Mouse (Mus musculus) limb, embryonic 10.5 days (tissue): Measurements from ENCODE around the gene Gjc2. TPM values are rescaled to one million over a fixed set of nuclear protein-coding genes. Genes with fewer than 3 reads are reported as not detected.
A peak's percentile ranks its signal among the peaks of the same experiment; 100 is the strongest.
"Not testable (repeated sequence)": the region's sequence is repeated elsewhere in the genome, so short reads cannot be mapped to it uniquely, and the experiment has no call there.

Experiments
- DNase-seq: peaks from one replicate; pipeline ENCODE4 v3.0.0-alpha.2; 2017; ENCODE audit warnings: low spot score
- H3K27ac ChIP-seq: fragments of 300-500 bp; sonication (generic); 2 replicates; pipeline ENCODE4 v1.5.1; 2016; ENCODE audit warnings: mild to moderate bottlenecking
- H3K27me3 ChIP-seq: fragments of 300-500 bp; sonication (generic); 2 replicates; pipeline ENCODE4 v1.6.1; 2016; ENCODE audit warnings: low read depth, mild to moderate bottlenecking; ENCODE audit not compliant: poor library complexity, severe bottlenecking
- H3K36me3 ChIP-seq: fragments of 300-500 bp; sonication (generic); 2 replicates; pipeline ENCODE4 v1.6.1; 2016; ENCODE audit warnings: mild to moderate bottlenecking, moderate library complexity
- H3K4me1 ChIP-seq: fragments of 300-500 bp; sonication (generic); 2 replicates; pipeline ENCODE4 v1.6.1; 2016
- H3K4me3 ChIP-seq: fragments of 300-500 bp; sonication (generic); 2 replicates; pipeline ENCODE4 v1.5.1; 2016; ENCODE audit warnings: mild to moderate bottlenecking, moderate library complexity
- H3K9me3 ChIP-seq: fragments of 300-500 bp; sonication (generic); replicated peaks from 2 replicates; pipeline ENCODE4 v1.6.1; 2016; ENCODE audit warnings: mild to moderate bottlenecking
- WGBS: fragments of 180-500 bp; shearing (Covaris S2); methylation state at CpG from one replicate; pipeline ENCODE4 v1.1.7; 2016; 5-methylcytosine and 5-hydroxymethylcytosine counted together
- polyA plus RNA-seq: library from polyadenylated mRNA; unstranded; fragments of >200 nt; fragmentation: Nextera tagmentation; extraction: Ambion mirVana; gene quantifications from 2 replicates; pipeline ENCODE4 v1.2.1, GENCODE M21; 2016

The Gjc2 gene
- polyA plus RNA-seq, 1 experiment from 2014 or later = 0.23 TPM

DNA sequence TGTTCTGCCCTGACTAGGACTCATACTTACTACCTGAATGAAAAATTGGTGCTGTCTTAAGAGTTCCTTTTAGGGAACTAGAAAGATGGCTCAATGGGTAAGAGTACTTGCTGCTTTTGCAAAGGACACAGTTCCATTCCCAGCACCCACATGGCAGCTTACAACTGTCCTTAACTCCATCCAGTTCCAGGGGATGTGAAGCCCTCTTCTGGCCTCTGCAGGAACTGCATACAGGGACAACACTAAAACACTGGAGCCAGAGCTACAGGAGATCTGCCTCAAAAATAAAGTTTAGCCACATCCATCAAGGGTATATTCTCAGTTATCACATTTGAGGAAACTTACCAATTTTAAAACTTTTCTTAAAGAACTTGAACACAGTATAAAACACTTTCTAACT lies 36.1 kb upstream of the Gjc2 start:
- Histone ChIP-seq H3K27ac (no peak overlapping the region), H3K36me3 (peaks cover 84% of the 10 kb centered on the region)
- no peak for DNase-seq

GRCm38 (mm10) chr11:59218389-59218998 lies 35.5 kb upstream of the Gjc2 start:
- no peak for DNase-seq
- Histone ChIP-seq H3K9me3 (no peaks in the 10 kb centered on the region), H3K36me3 (peaks cover 84% of the 10 kb centered on the region), H3K4me1 (no peaks in the 10 kb centered on the region), H3K27me3 (no peaks in the 10 kb centered on the region), H3K4me3 (no peak overlapping the region), H3K27ac (no peak overlapping the region)
- 87% methylated on average over 4 of the region's 4 CpGs for WGBS

More for the DNA sequence above, 36.1 kb upstream of the Gjc2 start:
- no peaks in the 10 kb centered on the region for H3K9me3 ChIP-seq
- H3K4me1 ChIP-seq = no peaks in the 10 kb centered on the region
- no peaks in the 10 kb centered on the region for H3K27me3 ChIP-seq
- no peak overlapping the region for H3K4me3 ChIP-seq

DNA sequence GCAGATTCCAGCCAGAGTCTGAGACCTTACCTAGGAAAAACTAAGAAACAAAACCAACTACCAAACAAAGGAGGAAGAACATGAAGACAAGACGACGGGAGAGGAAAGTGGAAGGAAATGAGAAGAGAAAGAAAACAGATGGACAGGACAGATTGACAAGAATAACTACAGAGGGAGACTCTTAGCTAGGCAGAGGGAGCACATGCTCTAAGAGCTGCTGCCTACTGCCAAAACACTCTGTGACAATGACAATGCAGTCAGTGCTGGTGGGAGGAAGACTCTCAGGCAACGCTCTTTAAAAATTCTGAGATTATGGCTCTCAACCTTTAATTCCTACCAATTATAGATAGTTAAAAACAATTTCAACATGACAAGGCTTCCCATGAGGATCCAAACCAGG lies 33.9 kb upstream of the Gjc2 start:
- peaks cover 85% of the 10 kb centered on the region for H3K36me3 ChIP-seq
- no peaks in the 10 kb centered on the region for H3K27me3 ChIP-seq
- H3K4me1 ChIP-seq = no peaks in the 10 kb centered on the region
- H3K4me3 ChIP-seq = no peak overlapping the region
- H3K9me3 ChIP-seq = no peaks in the 10 kb centered on the region
- DNase-seq = no peak
- H3K27ac ChIP-seq = no peak overlapping the region
- WGBS = 90% methylated on average over 3 of the region's 3 CpGs

DNA sequence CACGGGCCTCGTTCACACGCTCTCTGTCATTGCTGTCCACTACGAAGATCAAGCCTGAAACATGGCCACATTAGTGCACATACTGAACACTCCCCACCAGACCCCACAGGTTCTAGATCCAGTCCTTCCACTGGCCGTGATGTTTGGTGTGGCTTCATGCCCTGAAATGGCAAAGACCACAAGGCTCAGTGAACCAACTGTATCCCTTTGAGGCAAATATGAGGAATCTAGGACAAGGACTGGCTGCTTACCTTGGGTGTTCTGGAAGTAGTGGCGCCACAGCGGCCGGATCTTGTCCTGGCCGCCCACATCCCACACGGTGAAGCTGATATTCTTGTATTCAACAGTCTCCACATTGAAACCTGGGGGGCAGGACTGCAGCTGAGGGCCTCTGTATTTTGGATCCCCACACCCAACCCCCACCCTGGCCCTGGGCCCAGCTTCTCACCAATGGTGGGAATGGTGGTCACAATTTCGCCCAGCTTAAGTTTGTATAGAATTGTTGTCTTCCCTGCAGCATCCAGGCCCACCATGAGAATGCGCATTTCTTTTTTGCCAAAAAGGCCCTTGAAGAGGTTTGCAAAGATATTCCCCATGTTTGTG lies 30.0 kb upstream of the Gjc2 start:
- Histone ChIP-seq H3K27ac (no peak overlapping the region), H3K27me3 (no peaks in the 10 kb centered on the region), H3K9me3 (no peaks in the 10 kb centered on the region), H3K4me3 (no peak overlapping the region), H3K4me1 (peaks cover 21% of the 10 kb centered on the region), H3K36me3 (peaks cover 83% of the 10 kb centered on the region)
- no peak for DNase-seq
- WGBS = 95% methylated on average over 12 of the region's 12 CpGs

GRCm38 (mm10) chr11:59212320-59212719 lies 29.3 kb upstream of the Gjc2 start:
- WGBS = 88% methylated on average over 12 of the region's 12 CpGs
- peaks cover 80% of the 10 kb centered on the region for H3K36me3 ChIP-seq
- H3K9me3 ChIP-seq, H3K27ac ChIP-seq, H3K27me3 ChIP-seq, DNase-seq, H3K4me3 ChIP-seq: not testable (repeated sequence)
- H3K4me1 ChIP-seq = peaks cover 25% of the 10 kb centered on the region

DNA sequence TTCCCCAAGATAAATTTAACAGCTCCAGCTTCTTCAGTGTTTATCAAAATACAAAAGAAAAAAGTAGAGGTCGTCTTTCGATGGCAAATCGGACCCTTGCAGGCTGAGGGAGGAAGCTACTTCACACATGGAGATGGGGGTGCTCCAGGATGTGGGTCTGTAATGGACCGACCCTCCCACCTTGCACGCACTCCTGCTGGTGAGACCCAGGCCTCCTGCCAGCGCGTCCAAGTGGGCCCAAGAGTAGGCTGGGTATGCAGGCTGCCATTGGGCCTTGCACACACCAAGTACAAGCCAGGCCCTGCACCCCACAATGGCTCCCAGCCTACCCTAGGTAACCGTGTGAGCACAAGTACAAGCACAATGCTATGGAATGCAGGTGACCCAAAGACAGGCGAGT lies 28.5 kb upstream of the Gjc2 start:
- H3K27me3 ChIP-seq, H3K27ac ChIP-seq, H3K9me3 ChIP-seq, H3K4me3 ChIP-seq, DNase-seq: not testable (repeated sequence)
- 94% methylated on average over 9 of the region's 9 CpGs for WGBS
- Histone ChIP-seq H3K4me1 (peaks cover 25% of the 10 kb centered on the region), H3K36me3 (peaks cover 80% of the 10 kb centered on the region)

DNA sequence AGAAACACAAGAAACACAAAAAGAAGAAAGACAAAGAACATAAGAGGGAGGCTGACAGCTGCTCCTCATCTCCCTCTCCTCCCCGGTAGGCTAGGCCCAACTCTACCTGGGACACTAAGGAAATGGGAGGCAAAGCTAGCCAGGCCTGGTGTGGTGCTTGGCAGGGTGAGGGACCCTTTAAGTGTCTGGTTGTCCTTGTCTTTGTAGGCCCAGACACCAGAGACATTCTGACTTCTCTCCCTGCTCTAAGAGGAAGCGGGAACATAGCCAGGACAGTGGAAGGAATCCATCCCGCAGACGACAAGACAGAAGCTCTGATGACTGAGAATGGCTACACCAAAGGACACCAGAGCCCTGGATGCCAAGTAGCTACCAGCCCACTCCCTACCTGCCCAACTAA lies 27.0 kb upstream of the Gjc2 start:
- WGBS = 89% methylated on average over 4 of the region's 4 CpGs
- no peak overlapping the region for H3K4me3 ChIP-seq
- no peak overlapping the region for H3K27ac ChIP-seq
- peaks cover 25% of the 10 kb centered on the region for H3K4me1 ChIP-seq
- no peaks in the 10 kb centered on the region for H3K27me3 ChIP-seq
- H3K36me3 ChIP-seq = peaks cover 85% of the 10 kb centered on the region
- no peak for DNase-seq
- no peaks in the 10 kb centered on the region for H3K9me3 ChIP-seq

DNA sequence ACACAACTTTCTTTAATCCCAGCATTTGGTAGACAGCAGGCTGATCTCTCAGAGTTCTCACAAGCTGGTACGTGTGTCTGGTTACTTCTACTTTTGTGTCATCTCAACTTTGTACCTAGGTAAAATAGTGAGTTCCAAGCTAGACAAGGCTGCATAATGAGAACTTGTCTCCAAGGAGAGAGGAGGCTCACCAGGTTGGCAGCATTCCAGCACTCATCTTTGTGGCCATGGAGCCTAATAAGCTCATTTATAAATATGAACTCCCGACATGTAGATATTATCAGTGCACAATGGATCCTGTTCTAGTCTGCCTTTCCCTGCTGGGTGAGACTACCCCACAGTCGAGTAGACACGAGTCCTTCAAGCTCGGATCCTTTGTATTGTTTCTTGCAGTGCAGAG lies 26.6 kb upstream of the Gjc2 start:
- Histone ChIP-seq H3K4me1 (peaks cover 25% of the 10 kb centered on the region), H3K27me3 (no peaks in the 10 kb centered on the region), H3K27ac (no peak overlapping the region), H3K4me3 (peak overlapping the region; percentile 87), H3K36me3 (peaks cover 85% of the 10 kb centered on the region), H3K9me3 (no peaks in the 10 kb centered on the region)
- DNase-seq = no peak
- 83% methylated on average over 5 of the region's 5 CpGs for WGBS

GRCm38 (mm10) chr11:59209003-59209441 lies 26.0 kb upstream of the Gjc2 start:
- 14% methylated on average over 18 of the region's 18 CpGs for WGBS
- H3K9me3 ChIP-seq = no peaks in the 10 kb centered on the region
- peaks cover 85% of the 10 kb centered on the region for H3K36me3 ChIP-seq

DNA sequence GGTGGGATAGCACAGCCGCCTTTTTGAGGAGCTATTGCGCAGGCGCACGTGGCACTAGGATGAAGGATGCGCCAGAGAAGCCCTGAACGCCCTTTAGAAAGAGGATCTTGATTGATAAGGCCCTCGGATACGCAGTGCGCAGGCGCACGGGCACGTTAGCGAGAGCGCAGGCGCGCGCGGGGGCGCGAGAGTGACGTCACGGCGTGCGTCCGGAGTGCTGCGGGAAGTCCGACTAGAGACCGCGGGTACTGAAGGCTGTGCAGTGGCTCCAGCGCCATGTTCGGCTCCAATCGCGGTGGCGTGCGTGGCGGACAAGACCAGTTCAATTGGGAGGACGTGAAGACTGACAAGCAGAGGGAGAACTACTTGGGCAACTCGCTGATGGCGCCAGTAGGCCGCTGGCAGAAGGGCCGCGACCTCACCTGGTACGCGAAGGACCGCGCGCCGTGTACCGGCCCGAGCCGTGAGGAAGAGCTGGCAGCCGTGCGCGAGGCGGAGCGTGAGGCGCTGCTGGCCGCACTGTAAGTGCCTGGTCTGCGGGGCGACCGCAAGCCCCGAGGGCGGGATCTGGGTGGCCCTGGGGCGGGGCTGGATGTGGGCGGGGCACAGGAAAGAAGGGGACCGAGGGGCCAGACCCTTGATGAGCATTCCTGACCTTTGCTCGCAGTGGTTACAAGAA lies 25.3 kb upstream of the Gjc2 start, which contains the start of gene 2310033P09Rik:
Gene 2310033P09Rik (plus strand): TSS at position 169 of the 679 bp plus-strand sequence.
- WGBS = under 1% methylated on average over 67 of the region's 67 CpGs
- Histone ChIP-seq H3K4me3 (peak within 1 kb of the TSS; percentile 87), H3K27ac (peak within 1 kb of the TSS; percentile 93), H3K36me3 (peaks cover 80% of the 10 kb centered on the region), H3K4me1 (peaks cover 25% of the 10 kb centered on the region), H3K27me3 (no peaks in the 10 kb centered on the region), H3K9me3 (no peaks in the 10 kb centered on the region)
- DNase-seq = peak; percentile 97

More at GRCm38 (mm10) chr11:59209003-59209441, 26.0 kb upstream of the Gjc2 start:
- Histone ChIP-seq H3K4me3 (peak overlapping the region; percentile 87), H3K27ac (peak overlapping the region; percentile 93), H3K4me1 (peaks cover 25% of the 10 kb centered on the region), H3K27me3 (no peaks in the 10 kb centered on the region)
- DNase-seq = peak; percentile 76

DNA sequence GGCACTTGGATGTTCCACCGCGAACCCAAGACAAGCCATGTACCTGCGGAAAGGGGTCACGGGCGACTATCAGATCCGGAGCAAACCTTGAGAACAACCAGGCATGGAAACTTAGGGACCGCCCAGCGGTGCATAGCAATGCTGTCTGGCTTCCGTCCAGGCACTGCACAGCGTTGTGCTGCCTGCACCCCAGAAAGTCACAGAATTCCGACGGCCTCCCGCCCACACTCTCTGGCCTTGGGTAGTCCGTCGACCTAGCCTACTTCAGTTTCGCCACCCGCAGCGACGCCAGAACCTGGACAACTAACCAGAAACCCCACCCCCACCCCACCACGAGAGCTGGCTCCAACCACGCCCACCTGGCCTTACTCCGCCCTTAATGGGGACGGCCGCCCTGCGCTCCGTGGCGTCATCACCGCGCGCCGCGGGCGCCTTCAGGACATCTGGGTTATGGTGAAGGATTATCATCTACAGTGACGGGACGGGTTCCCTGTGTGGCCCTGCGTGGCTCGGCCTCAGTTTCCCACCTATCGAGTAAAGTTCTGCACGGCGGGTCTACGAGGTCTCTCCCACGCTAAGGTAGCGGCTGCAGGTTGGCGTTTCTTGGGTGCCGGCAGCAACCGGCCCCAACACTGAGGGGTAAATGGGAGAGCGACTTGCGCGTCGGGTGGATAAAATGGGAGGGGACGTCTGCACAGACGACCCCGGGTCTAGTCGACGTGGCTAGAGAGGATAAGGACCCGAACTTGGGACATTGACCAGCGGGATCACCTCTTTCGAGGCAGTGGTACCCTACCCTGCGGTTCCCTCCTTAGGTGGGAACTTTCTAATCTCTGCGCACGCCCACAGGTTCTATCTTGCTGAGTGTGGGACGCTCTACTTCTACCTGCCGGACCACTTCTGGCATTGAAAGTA lies 19.3 kb upstream of the Gjc2 start, which contains the start of gene Mrpl55:
Gene Mrpl55 (plus strand): TSS at position 406 of the 915 bp plus-strand sequence.
- Histone ChIP-seq H3K36me3 (peaks cover 57% of the 10 kb centered on the region), H3K27me3 (no peaks in the 10 kb centered on the region), H3K4me1 (peaks cover 16% of the 10 kb centered on the region), H3K9me3 (no peaks in the 10 kb centered on the region), H3K27ac (peak within 1 kb of the TSS; percentile 87), H3K4me3 (peak within 1 kb of the TSS; percentile 81)
- peak; percentile 98 for DNase-seq
- under 1% methylated on average over 63 of the region's 63 CpGs for WGBS

- 35% methylated on average over 16 of the region's 16 CpGs for WGBS
- peaks cover 48% of the 10 kb centered on the region for H3K36me3 ChIP-seq
- H3K27me3 ChIP-seq = no peaks in the 10 kb centered on the region
- H3K27ac ChIP-seq = peak overlapping the region; percentile 87
- H3K9me3 ChIP-seq = no peaks in the 10 kb centered on the region
- DNase-seq = no peak
- H3K4me1 ChIP-seq = peaks cover 16% of the 10 kb centered on the region
- peak overlapping the region; percentile 81 for H3K4me3 ChIP-seq
Observed at GRCm38 (mm10) chr11:59201216-59202002, 18.4 kb upstream of the Gjc2 start.
